Mouse (Mus musculus): ENCODE results near the gene Tgm7. TPM values are rescaled to one million over a fixed set of nuclear protein-coding genes. Genes with fewer than 3 reads are reported as not detected.

Tgm7 gene
- under 1 TPM in 1 of 2 experiments, not detected in 1; 0.10 TPM for polyA plus RNA-seq (2017; shearing (Covaris generic))

DNA sequence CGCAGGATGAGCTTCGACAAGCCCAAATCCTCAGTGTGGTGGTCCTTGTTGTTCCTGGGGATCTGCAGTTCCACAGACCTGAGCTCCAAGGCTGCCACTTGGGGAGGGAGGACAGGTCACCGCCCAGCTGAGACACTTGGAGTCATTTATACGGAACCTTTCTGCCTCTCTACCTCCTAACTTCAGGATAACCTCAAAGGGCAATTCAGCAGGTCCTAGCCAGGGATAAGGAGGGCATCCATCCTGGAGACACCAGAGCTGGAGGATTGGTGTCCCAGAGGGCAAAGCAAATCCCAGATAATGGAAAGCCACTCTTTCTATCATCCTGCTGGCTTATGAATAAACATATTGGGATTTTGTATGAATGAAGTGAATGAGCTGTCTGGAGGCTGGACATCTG is at the start of gene Tgm7:
Tgm7 (minus strand) TSS at position 101 of the 400 bp plus-strand sequence.

DNA sequence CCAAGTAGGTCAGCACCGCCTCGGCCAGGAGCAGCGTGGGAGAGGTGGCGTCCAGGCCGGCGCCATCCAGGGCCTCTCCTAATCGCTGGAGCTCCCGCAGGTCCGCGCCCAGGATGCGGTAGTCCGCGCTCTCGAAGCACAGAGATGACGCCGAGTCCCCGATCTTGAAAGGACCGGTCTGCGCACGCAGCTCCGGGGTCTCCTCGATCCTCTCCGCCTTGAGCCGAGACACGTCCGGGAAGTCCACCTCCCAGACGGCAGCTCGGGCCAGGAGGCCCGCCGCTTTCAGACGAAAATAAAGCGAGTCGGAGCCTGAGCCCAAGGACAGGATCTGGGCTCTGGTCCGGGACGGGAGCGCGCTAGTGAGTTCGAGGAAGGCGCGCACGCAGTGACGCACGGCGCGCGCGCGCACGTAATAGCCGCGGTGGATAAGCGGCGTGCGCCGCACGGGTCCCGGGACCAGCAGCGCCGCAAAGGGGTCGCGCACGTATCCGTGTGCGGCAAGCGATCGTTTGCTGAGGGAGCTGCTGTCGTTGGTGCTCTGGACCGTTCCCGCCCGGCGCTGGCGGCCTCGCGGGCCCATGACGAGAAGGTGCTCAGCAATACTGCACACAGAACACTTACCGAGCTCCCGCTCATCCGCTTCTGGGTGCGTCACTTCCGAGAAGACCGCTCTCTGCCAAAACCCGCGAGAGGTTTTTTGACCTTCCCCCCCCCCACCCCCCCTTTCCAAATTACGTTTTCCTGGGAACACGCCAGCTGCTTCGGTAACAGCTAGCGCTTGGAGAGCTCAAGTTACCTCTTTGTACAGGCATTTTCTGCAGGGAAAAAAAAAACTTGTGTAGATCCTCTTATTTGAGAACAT is 30.7 kb upstream of the Tgm7 start, which contains the start of the genes Adal and Lcmt2:
Adal (plus strand) TSS at position 411 of the 865 bp plus-strand sequence.
Lcmt2 (minus strand) TSS at position 636 of the 865 bp plus-strand sequence.

DNA sequence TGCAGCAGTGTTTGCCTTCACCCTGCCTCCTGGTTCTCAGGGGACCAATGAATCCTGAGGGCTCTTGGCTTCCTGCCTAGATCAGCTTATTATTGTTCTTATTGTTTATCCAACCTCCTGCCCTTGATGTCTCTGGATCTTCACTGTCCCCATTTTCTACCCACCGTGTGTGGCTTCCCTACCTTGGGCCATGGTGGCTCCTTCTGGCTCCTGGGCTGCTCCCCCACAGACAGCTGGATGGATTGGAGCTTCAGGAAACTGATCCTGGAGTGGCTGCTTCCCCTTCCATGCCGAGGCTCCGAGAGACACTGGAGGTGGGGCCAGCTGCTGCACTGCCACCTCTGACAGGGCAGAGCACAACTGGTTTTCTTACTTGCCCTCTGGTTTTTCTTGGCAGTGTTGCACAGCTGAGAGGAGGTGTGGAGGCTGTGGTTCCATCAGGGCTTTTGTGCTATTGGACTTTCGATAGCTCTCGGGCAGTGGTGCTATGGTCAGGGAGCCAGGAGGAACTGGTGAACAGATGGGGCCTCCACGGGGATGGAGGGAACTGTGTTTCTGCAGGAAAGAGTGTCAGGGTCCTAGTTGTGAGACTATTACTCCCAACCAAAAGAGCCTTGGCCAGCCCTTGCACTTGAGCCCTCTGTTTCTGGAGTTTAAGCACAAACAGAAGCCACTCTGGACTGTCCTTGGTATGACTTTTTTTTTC is 24.0 kb downstream of the Tgm7 start, which contains the start of gene Tgm5:
Tgm5 (minus strand) TSS at position 362 of the 706 bp plus-strand sequence.

Other genes with a start within 250 kb of the Tgm7 start
- 10 to 100 TPM; 40.6 to 50.9 TPM for gene Ubr1, start 139.1 kb downstream of the Tgm7 start, polyA plus RNA-seq (2017; shearing (Covaris generic))
- 10 to 100 TPM; 21.8 to 25.6 TPM for gene Tmem62, start 132.8 kb downstream of the Tgm7 start, polyA plus RNA-seq (2017; shearing (Covaris generic))
- 100 to 1,000 TPM; 132 to 161 TPM for gene Ccndbp1, start 101.4 kb downstream of the Tgm7 start, polyA plus RNA-seq (2017; shearing (Covaris generic))
- gene Epb42, start 72.7 kb downstream of the Tgm7 start, polyA plus RNA-seq (2017; shearing (Covaris generic)) = 1 to 10 TPM in 1 of 2 experiments, not detected in 1; 1.2 TPM
- gene Tgm5, start 24.0 kb downstream of the Tgm7 start, polyA plus RNA-seq (2017; shearing (Covaris generic)) = under 1 TPM in 1 of 2 experiments, not detected in 1; 0.31 TPM
- gene Adal, start 30.6 kb upstream of the Tgm7 start, polyA plus RNA-seq (2017; shearing (Covaris generic)) = 10 to 100 TPM; 16.4 to 20.5 TPM
- 10 to 100 TPM; 17.9 to 19.7 TPM for gene Lcmt2, start 30.9 kb upstream of the Tgm7 start, polyA plus RNA-seq (2017; shearing (Covaris generic))
- 10 to 100 TPM; 74.4 to 82.9 TPM for gene Tubgcp4, start 60.9 kb upstream of the Tgm7 start, polyA plus RNA-seq (2017; shearing (Covaris generic))
- 10 to 100 TPM; 27.1 to 45.5 TPM for gene Zscan29, start 61.3 kb upstream of the Tgm7 start, polyA plus RNA-seq (2017; shearing (Covaris generic))
- 10 to 100 TPM; 28.1 to 45.6 TPM for gene Trp53bp1, start 161.6 kb upstream of the Tgm7 start, polyA plus RNA-seq (2017; shearing (Covaris generic))
- under 1 TPM; 0.01 to 0.14 TPM for gene Map1a, start 179.8 kb upstream of the Tgm7 start, polyA plus RNA-seq (2017; shearing (Covaris generic))
- gene Ppip5k1, start 245.6 kb upstream of the Tgm7 start, polyA plus RNA-seq (2017; shearing (Covaris generic)) = 10 to 100 TPM in 1 of 2 experiments, 1 to 10 TPM in 1; 8.9 to 11.3 TPM
- under 1 TPM in 1 of 2 experiments, not detected in 1; 0.27 TPM for gene Ckmt1, start 247.9 kb upstream of the Tgm7 start, polyA plus RNA-seq (2017; shearing (Covaris generic))